Mouse (Mus musculus) limb, embryonic 12.5 days (tissue): ENCODE data around the gene Itga6. TPM values are rescaled to one million over a fixed set of nuclear protein-coding genes. Genes with fewer than 3 reads are reported as not detected.

Source experiments
- ATAC-seq: fragments of 200-750 bp; cut with Nextera tagmentation; 2 replicates; pipeline ENCODE4 v1.8.0; 2017; ENCODE audit warnings: low read depth, moderate TSS enrichment; ENCODE audit not compliant: insufficient number of reproducible peaks, insufficient read depth, low FRiP score, low TSS enrichment
- H3K27ac ChIP-seq: fragments of 300-500 bp; sonication (generic); 2 replicates; pipeline ENCODE4 v1.5.1; 2016; ENCODE audit warnings: mild to moderate bottlenecking, moderate library complexity
- H3K27me3 ChIP-seq: fragments of 300-500 bp; sonication (generic); 2 replicates; pipeline ENCODE4 v1.6.1; 2016; ENCODE audit warnings: mild to moderate bottlenecking, moderate library complexity
- H3K36me3 ChIP-seq: fragments of 300-500 bp; sonication (generic); 2 replicates; pipeline ENCODE4 v1.6.1; 2016; ENCODE audit warnings: mild to moderate bottlenecking, moderate library complexity
- H3K4me1 ChIP-seq: fragments of 300-500 bp; sonication (generic); replicated peaks from 2 replicates; pipeline ENCODE4 v1.6.1; 2016
- H3K4me2 ChIP-seq: fragments of 300-500 bp; sonication (generic); 2 replicates; pipeline ENCODE4 v1.6.1; 2016; ENCODE audit warnings: mild to moderate bottlenecking, moderate library complexity
- H3K4me3 ChIP-seq: fragments of 300-500 bp; sonication (generic); replicated peaks from 2 replicates; pipeline ENCODE4 v1.5.1; 2016; ENCODE audit warnings: mild to moderate bottlenecking
- H3K9ac ChIP-seq: fragments of 300-500 bp; sonication (generic); replicated peaks from 2 replicates; pipeline ENCODE4 v1.6.1; 2016; ENCODE audit warnings: mild to moderate bottlenecking, moderate library complexity
- H3K9me3 ChIP-seq: fragments of 300-500 bp; sonication (generic); 2 replicates; pipeline ENCODE4 v1.6.1; 2016; ENCODE audit warnings: mild to moderate bottlenecking, moderate library complexity
- WGBS: fragments of 180-500 bp; shearing (Covaris S2); methylation state at CpG from one replicate; pipeline ENCODE4 v1.1.7; 2016; 5-methylcytosine and 5-hydroxymethylcytosine counted together
- polyA plus RNA-seq: library from polyadenylated mRNA; unstranded; fragments of >200 nt; fragmentation: Nextera tagmentation; extraction: Ambion mirVana; gene quantifications from 2 replicates; pipeline ENCODE4 v1.2.1, GENCODE M21; 2016

Gene Itga6
- polyA plus RNA-seq, 1 experiment from 2014 or later, result 30.0 TPM

DNA sequence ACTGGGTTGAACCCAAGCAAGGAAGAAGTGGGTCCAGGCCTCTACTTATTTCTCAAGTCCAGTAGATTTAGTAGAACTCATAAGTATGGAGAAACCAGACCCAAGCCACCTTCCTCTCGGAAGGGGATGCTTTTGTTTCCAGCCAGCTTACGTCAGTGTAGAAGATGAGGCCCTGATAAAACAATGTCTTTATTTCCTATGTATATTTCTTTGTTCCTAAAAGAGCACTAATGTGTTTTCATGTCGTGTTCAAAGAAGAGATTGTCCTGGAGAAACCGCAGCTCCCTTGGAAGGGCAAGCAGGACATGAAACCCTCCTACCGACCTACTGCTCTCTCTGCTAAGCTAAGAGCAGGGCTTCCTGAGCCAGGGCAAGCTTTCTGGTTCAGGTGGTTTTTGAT lies 20.6 kb downstream of the Itga6 start:
- Histone ChIP-seq H3K27me3 (no peaks in the 10 kb centered on the region), H3K4me3 (no peak overlapping the region), H3K9ac (no peak overlapping the region), H3K9me3 (no peaks in the 10 kb centered on the region), H3K36me3 (no peaks in the 10 kb centered on the region), H3K27ac (no peak overlapping the region), H3K4me1 (no peaks in the 10 kb centered on the region), H3K4me2 (no peak overlapping the region)
- WGBS, result 87% methylated on average over 5 of the region's 5 CpGs
- no peak for ATAC-seq

DNA sequence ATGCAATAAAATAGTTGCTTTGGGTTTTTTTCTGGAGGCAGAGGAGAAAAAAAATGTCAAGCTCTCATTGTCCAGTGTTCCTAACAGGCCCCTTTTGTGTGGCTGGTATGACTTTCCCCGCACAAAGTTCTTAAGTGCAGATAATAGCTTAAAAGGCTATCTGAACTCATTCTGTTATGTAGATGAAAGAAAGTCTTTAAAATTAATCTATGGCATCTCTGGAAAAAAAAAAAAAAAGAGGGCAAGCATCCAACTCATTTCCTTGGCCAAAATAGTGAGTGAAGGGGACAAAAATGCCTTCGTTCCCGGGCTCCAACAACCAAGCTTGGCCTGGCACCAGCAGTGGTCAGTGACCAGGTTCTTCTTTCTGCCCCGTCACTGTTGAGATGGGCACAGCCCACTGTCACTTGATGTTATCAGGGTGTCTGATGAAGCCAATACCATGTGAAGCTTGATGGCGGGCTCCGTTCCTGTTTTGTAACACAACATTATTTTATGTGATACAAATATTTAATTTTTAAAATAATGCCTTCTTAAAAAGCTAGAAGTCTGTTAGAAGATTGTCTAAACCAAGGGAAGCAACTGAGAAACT lies 21.7 kb downstream of the Itga6 start:
- Histone ChIP-seq H3K4me2 (no peak overlapping the region), H3K9ac (no peak overlapping the region), H3K9me3 (no peaks in the 10 kb centered on the region), H3K27me3 (no peaks in the 10 kb centered on the region), H3K36me3 (no peaks in the 10 kb centered on the region), H3K4me3 (no peak overlapping the region), H3K4me1 (no peaks in the 10 kb centered on the region), H3K27ac (no peak overlapping the region)
- no peak for ATAC-seq
- WGBS, result 92% methylated on average over 6 of the region's 6 CpGs

DNA sequence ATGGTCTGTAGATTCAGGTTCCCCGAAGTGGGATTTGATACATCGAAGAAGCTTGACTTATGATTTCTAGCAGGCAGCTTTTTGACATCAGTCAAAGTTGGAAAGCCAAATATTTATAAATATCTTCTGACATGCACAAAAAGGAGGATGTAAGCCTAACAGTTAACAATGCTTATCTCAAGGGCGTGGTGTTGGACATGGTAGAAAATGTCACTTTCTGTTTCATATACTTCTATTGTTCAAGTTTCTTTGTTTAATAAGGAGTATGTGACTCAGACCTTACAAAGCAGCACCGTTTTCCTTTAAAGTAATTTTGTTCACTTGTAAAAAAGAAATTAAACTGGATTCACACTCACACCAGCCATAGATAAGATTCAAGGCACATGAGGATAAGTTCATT lies 26.3 kb downstream of the Itga6 start:
- Histone ChIP-seq H3K27ac (no peak overlapping the region), H3K27me3 (no peaks in the 10 kb centered on the region), H3K9ac (no peak overlapping the region), H3K4me2 (no peak overlapping the region), H3K4me3 (no peak overlapping the region), H3K36me3 (no peaks in the 10 kb centered on the region), H3K4me1 (no peaks in the 10 kb centered on the region), H3K9me3 (no peaks in the 10 kb centered on the region)
- 95% methylated on average over 4 of the region's 4 CpGs for WGBS
- ATAC-seq, result no peak

DNA sequence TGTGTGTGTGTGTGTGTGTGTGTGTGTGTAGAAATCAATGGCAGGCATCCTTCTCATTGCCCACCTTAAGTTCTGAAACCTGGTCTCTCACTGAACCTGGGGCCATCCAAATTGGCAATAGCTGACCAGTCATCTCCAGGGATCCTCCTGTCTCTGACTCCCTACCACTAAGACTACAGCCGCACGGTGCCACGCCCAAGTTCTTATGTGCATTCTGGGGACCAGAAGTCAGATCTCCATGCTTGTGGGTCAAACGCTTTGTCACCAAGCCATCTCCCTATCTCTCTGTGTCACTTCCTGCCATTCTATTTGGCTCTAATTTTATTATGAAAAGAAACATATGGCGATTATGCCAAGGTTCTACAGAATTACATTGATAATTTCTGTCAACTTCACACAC lies 28.3 kb downstream of the Itga6 start:
- Histone ChIP-seq H3K9ac (no peak overlapping the region), H3K9me3 (no peaks in the 10 kb centered on the region), H3K4me3 (no peak overlapping the region), H3K4me1 (no peaks in the 10 kb centered on the region), H3K36me3 (no peaks in the 10 kb centered on the region), H3K4me2 (no peak overlapping the region), H3K27ac (no peak overlapping the region), H3K27me3 (no peaks in the 10 kb centered on the region)
- no peak for ATAC-seq
- 89% methylated on average over 5 of the region's 5 CpGs for WGBS

DNA sequence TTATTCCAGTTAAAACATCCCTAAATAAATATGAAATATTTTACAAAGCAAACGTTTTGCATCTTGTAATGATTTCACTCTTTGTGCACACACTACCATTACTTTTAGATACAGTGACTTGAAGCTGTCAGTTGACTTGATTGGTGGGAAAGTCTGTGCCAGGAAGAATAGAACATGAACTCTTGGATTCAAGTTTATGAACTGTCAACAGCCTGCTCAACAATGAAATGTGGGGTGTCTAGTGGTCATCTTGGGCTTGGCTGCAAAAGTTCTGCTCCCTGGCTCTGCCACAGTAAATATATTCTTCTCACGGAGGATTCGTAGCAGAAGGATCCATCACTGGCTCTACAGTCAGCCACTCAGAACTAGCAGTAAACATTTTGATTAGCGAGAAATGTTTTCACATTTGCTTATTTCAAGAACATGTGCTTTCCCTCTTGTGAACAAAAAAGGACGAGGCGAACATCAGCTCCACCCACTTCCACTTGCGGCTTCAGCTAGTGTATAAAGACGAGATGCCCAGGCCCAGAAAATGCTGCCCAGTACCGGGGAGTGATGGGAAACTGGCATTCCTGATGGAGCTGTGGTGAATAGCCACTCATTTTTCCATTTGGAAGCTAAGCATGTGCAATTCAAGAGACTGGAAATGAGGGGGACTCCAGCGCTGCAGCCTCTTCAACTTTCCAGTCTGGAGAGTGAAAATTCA lies 29.0 kb downstream of the Itga6 start:
- H3K36me3 ChIP-seq, result no peaks in the 10 kb centered on the region
- no peaks in the 10 kb centered on the region for H3K27me3 ChIP-seq
- 75% methylated on average over 10 of the region's 10 CpGs for WGBS
- H3K9ac ChIP-seq, result no peak overlapping the region
- H3K4me3 ChIP-seq, result no peak overlapping the region
- no peak overlapping the region for H3K4me2 ChIP-seq
- H3K4me1 ChIP-seq, result no peaks in the 10 kb centered on the region
- H3K9me3 ChIP-seq, result no peaks in the 10 kb centered on the region
- H3K27ac ChIP-seq, result no peak overlapping the region
- no peak for ATAC-seq

GRCm38 (mm10) chr2:71775201-71775611 lies 29.8 kb downstream of the Itga6 start:
- H3K9ac ChIP-seq, result no peak overlapping the region
- H3K9me3 ChIP-seq, result no peaks in the 10 kb centered on the region
- H3K36me3 ChIP-seq, result no peaks in the 10 kb centered on the region
- no peaks in the 10 kb centered on the region for H3K4me1 ChIP-seq
- WGBS, result 81% methylated on average over 9 of the region's 9 CpGs
- H3K4me3 ChIP-seq, result no peak overlapping the region
- H3K4me2 ChIP-seq, result no peak overlapping the region
- H3K27ac ChIP-seq, result no peak overlapping the region
- H3K27me3 ChIP-seq, result no peaks in the 10 kb centered on the region
- no peak for ATAC-seq

GRCm38 (mm10) chr2:71779266-71779888 lies 34.0 kb downstream of the Itga6 start:
- H3K4me2 ChIP-seq, result no peak overlapping the region
- H3K27me3 ChIP-seq, result 0 out of 2 replicates have a peak, but pooled peaks cover 3% of the 10 kb centered on the region
- no peak overlapping the region for H3K27ac ChIP-seq
- H3K4me3 ChIP-seq, result no peak overlapping the region
- H3K4me1 ChIP-seq, result no peaks in the 10 kb centered on the region
- ATAC-seq, result no peak
- H3K9ac ChIP-seq, result no peak overlapping the region
- no peaks in the 10 kb centered on the region for H3K9me3 ChIP-seq
- 69% methylated on average over 5 of the region's 5 CpGs for WGBS
- no peaks in the 10 kb centered on the region for H3K36me3 ChIP-seq

DNA sequence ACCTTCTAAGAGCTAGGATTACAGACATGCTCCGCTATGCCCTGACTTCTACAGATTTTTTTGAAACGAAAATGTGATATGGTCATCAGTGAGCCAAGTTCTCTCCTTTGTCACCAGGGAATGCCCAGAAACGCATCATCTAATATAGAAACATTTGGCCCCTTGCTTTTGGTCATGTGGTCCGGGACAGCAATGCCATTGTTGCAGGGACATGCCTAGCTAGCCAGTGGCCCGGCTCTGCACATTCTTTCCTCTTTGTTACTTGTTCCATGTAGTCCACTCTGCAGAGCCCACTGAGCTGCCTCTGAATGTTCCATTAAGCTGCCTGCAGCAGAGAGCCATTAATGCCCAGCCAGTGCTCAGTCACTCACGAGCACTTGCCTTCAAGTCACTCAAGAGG lies 34.6 kb downstream of the Itga6 start:
- ATAC-seq, result no peak
- H3K27ac ChIP-seq, result no peak overlapping the region
- H3K9ac ChIP-seq, result no peak overlapping the region
- H3K4me1 ChIP-seq, result no peaks in the 10 kb centered on the region
- H3K36me3 ChIP-seq, result no peaks in the 10 kb centered on the region
- H3K27me3 ChIP-seq, result 0 out of 2 replicates have a peak, but pooled peaks cover 3% of the 10 kb centered on the region
- 72% methylated on average over 6 of the region's 6 CpGs for WGBS
- no peaks in the 10 kb centered on the region for H3K9me3 ChIP-seq
- H3K4me3 ChIP-seq, result no peak overlapping the region
- no peak overlapping the region for H3K4me2 ChIP-seq

DNA sequence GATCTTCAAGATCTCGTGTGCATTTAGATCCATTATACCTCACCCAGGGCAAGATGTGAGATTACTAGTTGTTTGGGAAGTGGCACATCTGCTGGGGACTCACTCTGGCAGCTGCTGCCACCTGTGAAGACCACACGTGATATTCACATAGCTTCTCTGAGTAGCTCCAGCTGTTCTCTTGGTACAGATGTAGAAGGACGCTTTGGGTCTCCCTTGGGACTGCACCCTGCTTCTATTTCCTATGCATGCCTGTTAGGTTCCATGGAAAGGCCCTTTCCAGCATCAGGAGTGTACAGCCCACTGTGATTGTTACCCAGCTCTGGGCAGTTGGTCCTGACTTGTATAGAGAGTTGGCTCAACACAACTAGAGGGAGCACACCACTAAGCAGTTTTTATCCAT lies 39.8 kb downstream of the Itga6 start:
- WGBS, result 48% methylated on average over 3 of the region's 3 CpGs
- Histone ChIP-seq H3K9ac (no peak overlapping the region), H3K27ac (no peak overlapping the region), H3K36me3 (no peaks in the 10 kb centered on the region), H3K9me3 (no peaks in the 10 kb centered on the region), H3K4me3 (no peak overlapping the region), H3K4me2 (no peak overlapping the region), H3K27me3 (peaks cover 30% of the 10 kb centered on the region), H3K4me1 (peaks cover 12% of the 10 kb centered on the region)
- no peak for ATAC-seq

DNA sequence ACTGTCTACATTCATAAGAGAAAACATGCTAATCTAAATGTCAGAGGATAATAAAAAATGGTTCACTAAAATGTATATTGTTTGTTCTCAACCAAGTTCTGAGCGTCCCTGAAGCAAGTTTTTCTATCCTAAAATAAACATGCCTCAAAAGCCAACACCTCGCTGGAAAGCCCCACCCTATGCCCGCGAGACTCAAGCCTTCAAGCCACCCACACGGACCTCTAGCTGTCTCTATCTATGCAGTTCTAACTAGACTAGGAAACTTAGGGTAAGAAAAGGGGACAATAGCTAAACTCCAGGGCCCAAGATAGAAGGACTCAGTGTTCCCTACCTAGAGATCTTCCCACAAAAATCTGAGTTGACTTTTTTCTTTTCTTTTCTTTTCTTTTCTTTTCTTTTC lies 40.6 kb downstream of the Itga6 start:
- 45% methylated on average over 5 of the region's 5 CpGs for WGBS
- Histone ChIP-seq H3K27ac (no peak overlapping the region), H3K27me3 (peaks cover 30% of the 10 kb centered on the region), H3K9me3 (no peaks in the 10 kb centered on the region), H3K9ac (no peak overlapping the region), H3K4me2 (no peak overlapping the region), H3K4me3 (no peak overlapping the region), H3K36me3 (no peaks in the 10 kb centered on the region), H3K4me1 (peaks cover 12% of the 10 kb centered on the region)
- no peak for ATAC-seq

- no peaks in the 10 kb centered on the region for H3K36me3 ChIP-seq
- peaks cover 30% of the 10 kb centered on the region for H3K27me3 ChIP-seq
- peak overlapping the region; percentile 72 for H3K4me3 ChIP-seq
- H3K9me3 ChIP-seq, result no peaks in the 10 kb centered on the region
- peak overlapping the region; percentile 75 for H3K4me2 ChIP-seq
- H3K4me1 ChIP-seq, result peaks cover 12% of the 10 kb centered on the region
- under 1% methylated on average over 41 of the region's 61 CpGs for WGBS
- H3K9ac ChIP-seq, result peak overlapping the region; percentile 62
- ATAC-seq, result peak; percentile 77
- peak overlapping the region; percentile 45 for H3K27ac ChIP-seq
Measured at GRCm38 (mm10) chr2:71786591-71787155, 41.3 kb downstream of the Itga6 start.
